Mouse (Mus musculus) heart, adult 8-10 months (tissue): ENCODE data around the gene Olfr1312. TPM values are rescaled to one million over a fixed set of nuclear protein-coding genes. Genes with fewer than 3 reads are reported as not detected.
"Not testable (repeated sequence)": the region's sequence is repeated elsewhere in the genome, so short reads cannot be mapped to it uniquely, and the experiment has no call there.

Experiments used
- DNase-seq: peaks from one replicate; pipeline ENCODE4 v3.0.0; 2022; ENCODE audit warnings: low spot score
- total RNA-seq, 4 experiments: library from RNA; stranded (reverse); gene quantifications; 2 replicates each; pipeline ENCODE4 v1.2.4; 2022

Gene Olfr1312
- not detected for total RNA-seq

DNA sequence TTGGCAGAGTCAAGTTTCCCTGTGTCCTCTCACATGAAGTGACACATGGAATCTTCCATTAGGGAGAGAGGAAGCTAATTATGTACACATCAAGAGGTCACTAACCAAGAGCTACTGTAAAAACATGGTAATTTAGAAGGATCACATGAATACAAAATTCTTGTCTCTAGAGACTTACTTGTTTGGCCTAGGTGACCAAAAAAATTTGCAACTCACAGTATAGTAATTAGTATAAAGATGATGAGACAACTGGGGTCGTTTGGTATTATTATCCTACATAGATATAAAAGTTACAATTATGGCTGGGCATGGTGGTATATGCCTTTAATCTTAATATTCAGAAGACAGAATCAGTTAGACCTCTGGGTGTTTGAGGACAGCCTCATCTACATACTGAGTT lies at the start of gene Olfr1312:
TSS of gene Olfr1312 (minus strand) at position 101 of the 400 bp plus-strand sequence.
- no peak for DNase-seq

GRCm38 (mm10) chr2:112096681-112097080 lies 46.6 kb upstream of the Olfr1312 start, which contains the start of gene Olfr1314:
TSS of gene Olfr1314 (minus strand) at chr2:112096781.
- no peak for DNase-seq

DNA sequence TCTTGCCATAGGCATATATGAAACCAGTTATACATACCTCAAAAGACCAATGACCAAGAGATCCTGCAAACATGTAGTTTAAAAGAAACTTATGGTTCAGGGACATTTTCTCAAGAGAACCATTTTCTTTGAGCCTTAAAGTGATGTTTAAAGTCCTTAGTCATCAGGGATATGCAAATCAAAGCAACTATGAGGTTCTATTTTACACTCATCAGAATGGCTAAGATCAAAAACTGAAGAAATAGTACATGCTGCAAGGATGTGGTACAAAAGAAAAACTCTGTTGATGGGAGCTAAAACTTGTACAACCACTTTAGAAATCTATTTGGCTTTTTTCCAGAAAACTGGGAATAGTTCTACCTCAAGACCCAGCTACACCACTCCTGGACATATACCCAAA lies 27.7 kb upstream of the Olfr1312 start, which contains the start of gene Olfr1313:
TSS of gene Olfr1313 (minus strand) at position 101 of the 400 bp plus-strand sequence.
- no peak for DNase-seq

- DNase-seq: not testable (repeated sequence)
These were observed 23.1 kb downstream of the Olfr1312 start for GRCm38 (mm10) chr2:112026971-112027370.

- DNase-seq: no peak
These were observed 25.7 kb downstream of the Olfr1312 start, which contains the start of gene Olfr1311 for GRCm38 (mm10) chr2:112024312-112024711. TSS of gene Olfr1311 (minus strand) at chr2:112024412.

- DNase-seq: no peak
These were observed 35.1 kb downstream of the Olfr1312 start for GRCm38 (mm10) chr2:112014900-112015299.

DNA sequence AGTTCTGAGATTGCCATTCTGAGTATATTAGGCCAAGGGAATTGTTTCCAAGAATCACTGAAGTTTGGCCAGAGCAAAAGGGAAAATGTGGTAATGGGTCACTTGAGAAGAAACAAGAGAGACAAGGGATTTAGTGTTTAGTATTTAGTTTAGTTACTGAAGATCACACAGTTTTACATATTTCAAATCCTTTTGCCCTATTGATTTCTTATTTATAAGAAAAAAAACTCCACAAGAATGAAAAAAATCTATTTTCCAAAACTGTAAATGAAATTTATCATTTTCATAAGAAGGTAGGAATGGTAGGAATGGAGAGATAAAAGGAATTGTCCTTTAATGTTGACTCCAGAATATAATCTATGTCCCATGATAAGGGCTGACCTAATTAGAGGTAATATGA lies 37.4 kb downstream of the Olfr1312 start, which contains the start of gene Olfr1310:
TSS of gene Olfr1310 (minus strand) at position 101 of the 400 bp plus-strand sequence.
- DNase-seq: no peak

GRCm38 (mm10) chr2:111990181-111990580 lies 59.9 kb downstream of the Olfr1312 start, which contains the start of gene Olfr1309:
TSS of gene Olfr1309 (minus strand) at chr2:111990281.
- DNase-seq: no peak

Other genes starting within 250 kb of the Olfr1312 start
- gene Olfr1303, start 229.9 kb downstream of the Olfr1312 start, total RNA-seq: not detected
- not detected for gene Olfr1305, start 173.1 kb downstream of the Olfr1312 start, total RNA-seq
- gene Olfr1306, start 134.0 kb downstream of the Olfr1312 start, total RNA-seq: not detected
- under 1 TPM in 1 of 4 experiments, not detected in 3; under 0.01 TPM for gene Olfr1307, start 100.8 kb downstream of the Olfr1312 start, total RNA-seq
- gene Olfr1308, start 85.3 kb downstream of the Olfr1312 start, total RNA-seq: not detected
- gene Olfr1309, start 60.0 kb downstream of the Olfr1312 start, total RNA-seq: not detected
- gene Olfr1310, start 37.5 kb downstream of the Olfr1312 start, total RNA-seq: not detected
- not detected for gene Olfr1311, start 25.8 kb downstream of the Olfr1312 start, total RNA-seq
- not detected for gene Olfr1313, start 27.6 kb upstream of the Olfr1312 start, total RNA-seq
- gene Olfr1314, start 46.5 kb upstream of the Olfr1312 start, total RNA-seq: not detected
- gene Olfr1315-ps1, start 65.2 kb upstream of the Olfr1312 start, total RNA-seq: not detected
- not detected for gene Olfr1316, start 84.7 kb upstream of the Olfr1312 start, total RNA-seq
- gene Olfr1317, start 90.1 kb upstream of the Olfr1312 start, total RNA-seq: not detected
- gene Olfr1318, start 104.0 kb upstream of the Olfr1312 start, total RNA-seq: not detected
- gene Lpcat4, start 189.2 kb upstream of the Olfr1312 start, total RNA-seq: 1 to 10 TPM; 2.6 to 3.6 (median 2.8) TPM
- gene Nutm1, start 209.1 kb upstream of the Olfr1312 start, total RNA-seq: not detected
- 10 to 100 TPM; 57.1 to 65.3 (median 63.2) TPM for gene Nop10, start 211.7 kb upstream of the Olfr1312 start, total RNA-seq
- 10 to 100 TPM; 28.2 to 35.4 (median 31.2) TPM for gene Slc12a6, start 215.6 kb upstream of the Olfr1312 start, total RNA-seq
- gene Gm21985, start 216.1 kb upstream of the Olfr1312 start, total RNA-seq: 1 to 10 TPM in 2 of 4 experiments, under 1 TPM in 2; 0.49 to 2.4 (median 0.91) TPM